Mouse (Mus musculus) kidney, postnatal 0 days (tissue): Measurements from ENCODE around the gene Limch1. TPM values are rescaled to one million over a fixed set of nuclear protein-coding genes. Genes with fewer than 3 reads are reported as not detected.

Experiments
- ATAC-seq: fragments of 200-750 bp; cut with Nextera tagmentation; replicated peaks from 2 replicates; pipeline ENCODE4 v1.8.0; 2017; ENCODE audit warnings: low read depth, moderate number of reproducible peaks, moderate TSS enrichment, moderate library complexity; ENCODE audit not compliant: low FRiP score
- DNase-seq: peaks from one replicate; pipeline ENCODE4 v3.0.0-alpha.2; 2016; ENCODE audit warnings: low spot score
- H3K27ac ChIP-seq: fragments of 300-500 bp; sonication (generic); 2 replicates; pipeline ENCODE4 v1.5.1; 2014; ENCODE audit warnings: mild to moderate bottlenecking
- H3K27me3 ChIP-seq: fragments of 300-500 bp; sonication (generic); 2 replicates; pipeline ENCODE4 v1.6.1; 2014; ENCODE audit warnings: low read length, mixed read lengths; ENCODE audit not compliant: insufficient read depth
- H3K36me3 ChIP-seq: fragments of 300-500 bp; sonication (generic); 2 replicates; pipeline ENCODE4 v1.6.1; 2014; ENCODE audit warnings: low read length, mixed read lengths; ENCODE audit not compliant: insufficient read depth
- H3K4me1 ChIP-seq: fragments of 300-500 bp; sonication (generic); replicated peaks from 2 replicates; pipeline ENCODE4 v1.6.1; 2014; ENCODE audit warnings: antibody characterized with exemption, low read length, mixed read lengths; ENCODE audit not compliant: insufficient read depth
- H3K4me2 ChIP-seq: fragments of 300-500 bp; sonication (generic); 2 replicates; pipeline ENCODE4 v1.6.1; 2014; ENCODE audit warnings: mild to moderate bottlenecking, low read length, moderate library complexity, mixed read lengths
- H3K4me3 ChIP-seq: fragments of 300-500 bp; sonication (generic); replicated peaks from 2 replicates; pipeline ENCODE4 v1.5.1; 2014; ENCODE audit warnings: low read depth, low read length
- H3K9ac ChIP-seq: fragments of 300-500 bp; sonication (generic); 2 replicates; pipeline ENCODE4 v1.6.1; 2014; ENCODE audit warnings: low read depth, low read length
- H3K9me3 ChIP-seq: fragments of 300-500 bp; sonication (generic); replicated peaks from 2 replicates; pipeline ENCODE4 v1.6.1; 2016; ENCODE audit warnings: low read length, inconsistent platforms, mixed read lengths
- CTCF ChIP-seq: IDR thresholded peaks from 2 replicates; pipeline ENCODE4 v1.5.1; 2016; ENCODE audit warnings: antibody characterized with exemption, low read depth, mild to moderate bottlenecking, moderate library complexity
- WGBS: fragments of 180-500 bp; shearing (Covaris S2); extraction: QIAGEN DNeasy Blood & Tissue Kit; methylation state at CpG from one replicate; pipeline ENCODE4 v1.1.7; 2014; 5-methylcytosine and 5-hydroxymethylcytosine counted together
- polyA plus RNA-seq: library from polyadenylated mRNA; unstranded; fragments of >200 nt; fragmentation: Nextera tagmentation; extraction: Ambion mirVana; gene quantifications from 2 replicates; pipeline ENCODE4 v1.2.1, GENCODE M21; 2015

The Limch1 gene
- polyA plus RNA-seq, 1 experiment from 2014 or later, result 34.1 TPM

DNA sequence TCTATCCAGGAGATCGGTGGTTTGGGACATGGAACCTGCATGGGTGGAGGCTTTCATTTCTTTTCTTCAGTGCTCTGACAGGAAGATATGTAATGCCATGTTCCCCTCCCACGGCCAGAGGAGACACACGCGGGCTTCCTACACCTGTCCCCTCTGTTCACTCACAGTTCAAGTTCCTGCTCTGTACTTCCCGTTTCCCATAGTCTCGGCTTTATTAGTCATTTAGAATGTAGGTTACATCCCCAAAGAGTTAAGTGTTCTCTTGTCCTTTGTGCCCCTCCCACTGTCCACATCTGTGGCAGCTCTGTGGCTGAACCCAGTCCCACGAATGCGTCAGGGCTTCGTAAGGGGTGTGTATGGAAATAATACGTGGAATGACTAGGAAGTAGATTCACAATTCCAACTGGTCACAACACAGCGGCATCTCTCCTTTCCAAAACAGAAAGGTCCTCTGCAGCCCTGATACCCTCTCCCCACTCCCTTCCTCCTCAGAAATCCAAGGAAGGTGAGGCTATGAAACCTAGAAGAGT is 126.0 kb downstream of the Limch1 start:
- no peaks in the 10 kb centered on the region for H3K27me3 ChIP-seq

DNA sequence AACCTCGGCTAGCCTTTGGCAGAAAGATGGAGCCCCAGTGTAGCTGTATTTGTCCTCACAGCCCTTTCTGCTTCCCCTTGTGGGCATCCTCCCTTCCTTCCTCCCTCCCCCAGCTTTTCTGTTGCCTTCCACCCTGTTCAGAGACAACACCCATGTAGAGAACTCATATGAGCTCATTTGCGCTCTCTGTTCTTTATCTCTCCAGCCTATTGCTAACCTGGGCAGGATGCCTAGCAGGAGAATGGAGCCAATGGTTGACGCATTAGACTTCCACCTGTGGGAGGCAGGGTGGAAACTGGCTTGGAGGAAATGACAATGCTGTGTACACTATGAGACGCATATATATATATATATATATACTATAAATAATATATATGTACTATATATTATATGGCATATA is 126.4 kb downstream of the Limch1 start:
- TF ChIP-seq CTCF, result no peak
- Histone ChIP-seq H3K4me3 (no peak overlapping the region), H3K9ac (no peak overlapping the region), H3K27me3 (no peaks in the 10 kb centered on the region), H3K4me1 (no peaks in the 10 kb centered on the region), H3K36me3 (no peaks in the 10 kb centered on the region), H3K9me3 (no peaks in the 10 kb centered on the region; the same call in 1 of the 2 replicates), H3K27ac (no peak overlapping the region), H3K4me2 (no peak overlapping the region)
- 83% methylated on average over 4 of the region's 4 CpGs for WGBS
- no peak for ATAC-seq
- DNase-seq, result no peak

More for the DNA sequence above, 126.0 kb downstream of the Limch1 start:
- no peaks in the 10 kb centered on the region for H3K4me1 ChIP-seq
- WGBS, result 87% methylated on average over 11 of the region's 11 CpGs
- no peak for TF ChIP-seq CTCF
- no peak overlapping the region for H3K4me3 ChIP-seq
- no peak overlapping the region for H3K9ac ChIP-seq
- no peak overlapping the region for H3K27ac ChIP-seq
- H3K36me3 ChIP-seq, result no peaks in the 10 kb centered on the region
- no peaks in the 10 kb centered on the region; the same call in 1 of the 2 replicates for H3K9me3 ChIP-seq
- no peak for ATAC-seq
- no peak for DNase-seq
- no peak overlapping the region for H3K4me2 ChIP-seq

DNA sequence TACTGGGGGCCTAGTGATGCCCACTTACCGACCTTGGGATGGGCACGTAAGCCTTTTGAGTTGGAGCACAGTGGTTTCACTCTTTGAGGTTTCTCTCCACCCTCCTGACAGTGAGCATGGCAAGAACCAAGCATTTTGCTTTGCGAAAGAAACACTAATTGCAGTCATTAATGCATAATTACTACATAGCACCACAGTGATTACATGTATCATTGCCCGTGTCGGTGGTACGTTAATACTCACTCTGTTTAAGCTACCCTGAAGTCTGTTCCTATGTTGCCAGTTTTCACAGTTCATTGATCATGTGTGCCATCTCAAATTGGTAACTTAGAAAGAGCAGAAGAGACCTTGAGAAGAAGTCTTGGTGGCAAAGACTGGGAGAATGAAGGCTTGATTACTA is 127.1 kb downstream of the Limch1 start:
- no peak for TF ChIP-seq CTCF
- Histone ChIP-seq H3K4me1 (no peaks in the 10 kb centered on the region), H3K4me2 (no peak overlapping the region), H3K9ac (no peak overlapping the region), H3K9me3 (no peaks in the 10 kb centered on the region; the same call in 1 of the 2 replicates), H3K27me3 (no peaks in the 10 kb centered on the region), H3K4me3 (no peak overlapping the region), H3K27ac (no peak overlapping the region), H3K36me3 (no peaks in the 10 kb centered on the region)
- WGBS, result 83% methylated on average over 6 of the region's 6 CpGs
- no peak for ATAC-seq
- no peak for DNase-seq

DNA sequence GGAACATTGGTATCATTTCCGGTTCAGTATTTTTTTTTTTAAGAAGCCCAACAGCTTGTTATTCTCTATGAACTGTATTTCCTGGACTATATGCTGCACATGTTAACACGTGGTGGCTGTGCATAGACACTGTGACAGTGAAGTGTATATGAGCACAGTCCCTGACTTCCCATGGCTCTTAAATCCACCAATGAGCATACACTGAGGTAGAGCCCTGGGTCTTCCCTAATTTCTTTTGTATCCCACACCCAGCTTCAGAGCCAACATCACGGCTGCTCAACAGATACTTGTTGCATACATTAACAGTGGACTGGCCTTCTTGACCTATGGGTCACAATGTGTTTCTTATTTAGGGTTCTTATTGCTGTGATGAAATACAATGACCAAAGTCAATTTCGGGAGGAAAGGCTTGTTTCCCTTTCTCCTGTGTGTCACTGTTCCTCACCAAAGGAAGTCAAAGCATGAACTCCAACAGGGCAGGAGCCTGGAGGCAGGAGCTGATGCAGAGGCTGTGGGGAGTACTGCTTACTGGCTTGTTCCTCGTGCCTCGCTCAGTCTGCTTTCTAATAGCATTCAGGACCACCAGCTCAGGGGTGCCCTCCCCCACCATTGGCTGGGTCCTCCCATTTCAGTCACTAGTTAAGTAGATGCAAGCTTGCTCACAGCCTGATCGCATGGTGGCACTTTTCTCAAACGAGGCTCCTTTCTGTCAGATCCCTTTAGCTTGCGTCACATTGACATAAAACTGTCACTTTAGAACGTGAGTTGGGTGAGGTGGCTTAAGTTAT is 130.6 kb downstream of the Limch1 start:
- TF ChIP-seq CTCF, result no peak
- Histone ChIP-seq H3K9me3 (no peaks in the 10 kb centered on the region; the same call in 1 of the 2 replicates), H3K27me3 (no peaks in the 10 kb centered on the region), H3K4me1 (no peaks in the 10 kb centered on the region), H3K27ac (no peak overlapping the region), H3K36me3 (no peaks in the 10 kb centered on the region), H3K4me3 (no peak overlapping the region), H3K4me2 (no peak overlapping the region), H3K9ac (no peak overlapping the region)
- ATAC-seq (no peak; the same call in 1 of the 2 replicates), DNase-seq (no peak)
- WGBS, result 43% methylated on average over 10 of the region's 10 CpGs

DNA sequence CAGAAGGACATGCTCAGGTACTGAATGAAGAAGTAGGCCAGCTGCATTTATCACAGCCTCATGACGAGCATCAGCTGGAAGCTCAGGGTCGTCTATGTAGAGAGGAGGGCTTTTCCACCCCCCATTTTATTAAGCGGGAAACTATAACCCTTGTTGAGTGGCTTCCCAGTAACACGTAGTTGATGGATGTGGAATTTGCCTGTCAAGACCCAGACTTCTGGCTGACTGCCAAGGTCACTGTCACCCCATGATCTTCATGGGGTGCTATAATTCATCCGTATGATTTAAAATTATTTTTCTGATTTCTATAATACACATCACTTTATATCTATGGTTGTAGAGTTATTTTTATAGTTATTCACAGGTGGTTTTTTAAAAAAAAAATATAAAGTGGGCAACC is 131.4 kb downstream of the Limch1 start:
- Histone ChIP-seq H3K27ac (no peak overlapping the region), H3K27me3 (no peaks in the 10 kb centered on the region), H3K36me3 (no peaks in the 10 kb centered on the region), H3K4me1 (peaks cover 3% of the 10 kb centered on the region; the same call in 1 of the 2 replicates), H3K4me2 (no peak overlapping the region), H3K9ac (no peak overlapping the region), H3K9me3 (no peaks in the 10 kb centered on the region; the same call in 1 of the 2 replicates), H3K4me3 (no peak overlapping the region)
- DNase-seq (no peak), ATAC-seq (no peak)
- WGBS, result 62% methylated on average over 5 of the region's 5 CpGs
- no peak for TF ChIP-seq CTCF

DNA sequence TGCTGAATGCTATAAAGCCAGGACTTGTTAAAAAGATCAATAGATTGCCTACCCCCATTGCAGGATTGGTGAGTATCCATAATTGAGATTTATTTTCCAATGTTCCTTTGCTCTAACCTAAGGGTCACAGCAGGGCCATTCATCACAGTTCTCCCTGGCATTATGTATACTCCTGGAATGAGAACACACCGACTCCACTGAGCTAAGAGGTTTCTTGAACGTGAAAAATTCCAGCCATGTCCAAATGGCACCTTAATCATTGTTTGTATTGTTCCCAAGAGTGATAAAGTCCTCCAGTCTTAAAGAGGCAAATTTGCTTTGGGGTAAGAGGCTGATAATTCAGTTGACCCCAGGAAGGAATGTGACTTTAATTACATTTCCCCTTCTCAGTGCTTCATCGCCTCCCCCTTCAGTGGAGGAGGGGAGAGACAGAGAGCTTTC is 136.3 kb downstream of the Limch1 start:
- no peaks in the 10 kb centered on the region for H3K36me3 ChIP-seq
- no peak for ATAC-seq
- no peak overlapping the region for H3K4me3 ChIP-seq
- H3K9ac ChIP-seq, result no peak overlapping the region
- no peaks in the 10 kb centered on the region for H3K27me3 ChIP-seq
- H3K4me2 ChIP-seq, result no peak overlapping the region
- H3K4me1 ChIP-seq, result peaks cover 4% of the 10 kb centered on the region; the same call in 1 of the 2 replicates
- WGBS, result 14% methylated on average over 3 of the region's 3 CpGs
- no peak for TF ChIP-seq CTCF
- DNase-seq, result no peak
- no peaks in the 10 kb centered on the region for H3K9me3 ChIP-seq
- no peak overlapping the region for H3K27ac ChIP-seq
